Mouse (Mus musculus) MEL (cell line): Measurements from ENCODE around the gene Trim67. TPM values are rescaled to one million over a fixed set of nuclear protein-coding genes. Genes with fewer than 3 reads are reported as not detected.

Source experiments
- DNase-seq: peaks from one replicate; pipeline ENCODE4 v3.0.0; 2011; ENCODE audit warnings: low read depth, low spot score
- H3K27ac ChIP-seq: 2 replicates; pipeline ENCODE4 v1.5.1; 2012; ENCODE audit warnings: low read depth, mild to moderate bottlenecking, control low read depth, low read length, moderate library complexity; ENCODE audit not compliant: control insufficient read depth
- H3K27me3 ChIP-seq, 2 experiments: fragments of 150-350 bp in 1 of 2; sonication (generic) in 1 of 2; 2 replicates each; pipeline ENCODE4 v1.6.1; 2012; ENCODE audit warnings: low read length in 2 of 2, mild to moderate bottlenecking in 2 of 2, improper control_type of control experiment in 1 of 2, moderate library complexity in 1 of 2; ENCODE audit not compliant: insufficient read depth in 2 of 2, control insufficient read depth in 1 of 2
- H3K36me3 ChIP-seq, 2 experiments: 2 replicates each; pipeline ENCODE4 v1.6.1; 2012 to 2014; ENCODE audit warnings: low read length in 2 of 2, improper control_type of control experiment in 1 of 2, inconsistent platforms in 1 of 2, mild to moderate bottlenecking in 1 of 2; ENCODE audit not compliant: insufficient read depth in 2 of 2, control insufficient read depth in 1 of 2
- H3K4me1 ChIP-seq, 2 experiments: fragments of 150-350 bp in 1 of 2; sonication (generic) in 1 of 2; 2 replicates each; pipeline ENCODE4 v1.6.1; 2012; ENCODE audit warnings: low read length in 2 of 2, improper control_type of control experiment in 1 of 2, mild to moderate bottlenecking in 1 of 2; ENCODE audit not compliant: insufficient read depth in 2 of 2, control insufficient read depth in 1 of 2
- H3K4me3 ChIP-seq, 2 experiments: fragments of 150-350 bp in 1 of 2; sonication (generic) in 1 of 2; 2 replicates each; pipeline ENCODE4 v1.5.1; 2012; ENCODE audit warnings: low read depth in 2 of 2, low read length in 2 of 2, mild to moderate bottlenecking in 2 of 2, moderate library complexity in 2 of 2, control low read depth in 1 of 2, improper control_type of control experiment in 1 of 2; ENCODE audit not compliant: control insufficient read depth in 1 of 2, insufficient read depth in 1 of 2
- H3K79me2 ChIP-seq: 2 replicates; pipeline ENCODE4 v1.6.1; 2012; ENCODE audit warnings: mild to moderate bottlenecking, low read length, moderate library complexity; ENCODE audit not compliant: control insufficient read depth, poor library complexity, insufficient read depth
- H3K9ac ChIP-seq: 2 replicates; pipeline ENCODE4 v1.6.1; 2012; ENCODE audit warnings: low read depth, mild to moderate bottlenecking, control low read depth, low read length, moderate library complexity; ENCODE audit not compliant: control insufficient read depth, poor library complexity, severe bottlenecking
- H3K9me3 ChIP-seq: fragments of 150-350 bp; sonication (generic); replicated peaks from 2 replicates; pipeline ENCODE4 v1.6.1; 2012; ENCODE audit warnings: mild to moderate bottlenecking, low read length, improper control_type of control experiment, moderate library complexity; ENCODE audit not compliant: insufficient read depth
- BHLHE40 ChIP-seq: IDR thresholded peaks from 2 replicates; pipeline ENCODE4 v1.6.1; 2012; ENCODE audit warnings: low read depth, mild to moderate bottlenecking, inconsistent platforms, low read length, improper control_type of control experiment, borderline replicate concordance
- ELF1 ChIP-seq: IDR thresholded peaks from 2 replicates; pipeline ENCODE4 v1.6.1; 2014; ENCODE audit warnings: low read depth, mild to moderate bottlenecking, inconsistent platforms, low read length, improper control_type of control experiment, moderate library complexity
- EP300 ChIP-seq, 2 experiments: IDR thresholded peaks; 2 replicates each; pipeline ENCODE4 v1.6.1; 2011; ENCODE audit warnings: improper control_type of control experiment in 2 of 2, low read length in 2 of 2, low read depth in 1 of 2, mild to moderate bottlenecking in 1 of 2
- ETS1 ChIP-seq: IDR thresholded peaks from 2 replicates; pipeline ENCODE4 v1.6.1; 2012; ENCODE audit warnings: low read depth, mild to moderate bottlenecking, inconsistent platforms, low read length, improper control_type of control experiment, moderate library complexity
- GABPA ChIP-seq: IDR thresholded peaks from 2 replicates; pipeline ENCODE4 v1.6.1; 2012; ENCODE audit warnings: low read depth, mild to moderate bottlenecking, inconsistent platforms, low read length, improper control_type of control experiment, moderate library complexity
- GATA1 ChIP-seq: IDR thresholded peaks from 2 replicates; pipeline ENCODE4 v1.6.1; 2011; ENCODE audit warnings: low read depth, low read length, improper control_type of control experiment
- HCFC1 ChIP-seq: IDR thresholded peaks from 2 replicates; pipeline ENCODE4 v1.6.1; 2012; ENCODE audit warnings: low read depth, mild to moderate bottlenecking, inconsistent platforms, low read length, improper control_type of control experiment, moderate library complexity
- MEF2A ChIP-seq: IDR thresholded peaks from 2 replicates; pipeline ENCODE4 v1.6.1; 2014; ENCODE audit warnings: low read depth, mild to moderate bottlenecking, inconsistent platforms, low read length, improper control_type of control experiment; ENCODE audit not compliant: poor library complexity, insufficient replicate concordance, severe bottlenecking; ENCODE audit errors: extremely low read depth
- MYB ChIP-seq: IDR thresholded peaks from 2 replicates; pipeline ENCODE4 v1.6.1; 2011; ENCODE audit warnings: mild to moderate bottlenecking, low read depth, low read length, improper control_type of control experiment
- NELFE ChIP-seq: IDR thresholded peaks from 2 replicates; pipeline ENCODE4 v1.6.1; 2011; ENCODE audit warnings: low read depth, low read length, improper control_type of control experiment
- POLR2AphosphoS2 ChIP-seq: IDR thresholded peaks from 2 replicates; pipeline ENCODE4 v1.6.1; 2011; ENCODE audit warnings: low read length, improper control_type of control experiment
- RAD21 ChIP-seq: IDR thresholded peaks from 2 replicates; pipeline ENCODE4 v1.6.1; 2011; ENCODE audit warnings: mild to moderate bottlenecking, low read depth, low read length, improper control_type of control experiment
- SMC3 ChIP-seq: IDR thresholded peaks from 2 replicates; pipeline ENCODE4 v1.6.1; 2011; ENCODE audit warnings: low read depth, low read length, improper control_type of control experiment
- TBP ChIP-seq: IDR thresholded peaks from 2 replicates; pipeline ENCODE4 v1.8.0; 2011; ENCODE audit warnings: low read depth, low read length, improper control_type of control experiment
- UBTF ChIP-seq: IDR thresholded peaks from 2 replicates; pipeline ENCODE4 v1.6.1; 2012; ENCODE audit warnings: low read depth, mild to moderate bottlenecking, inconsistent platforms, low read length, improper control_type of control experiment, moderate library complexity, borderline replicate concordance; ENCODE audit not compliant: insufficient read depth
- USF1 ChIP-seq: IDR thresholded peaks from 2 replicates; pipeline ENCODE4 v1.6.1; 2014; ENCODE audit warnings: low read depth, mild to moderate bottlenecking, inconsistent platforms, low read length, improper control_type of control experiment, moderate library complexity
- ZNF384 ChIP-seq: IDR thresholded peaks from 2 replicates; pipeline ENCODE4 v1.6.1; 2012; ENCODE audit warnings: low read depth, mild to moderate bottlenecking, inconsistent platforms, low read length, improper control_type of control experiment
- polyA plus RNA-seq, 2 experiments: library from polyadenylated mRNA; stranded (reverse) in 1 of 2; unstranded in 1 of 2; fragments of >175 nt in 1 of 2; fragments of >200 nt in 1 of 2; gene quantifications; 2 replicates each; pipeline versions ENCODE4 v1.2.1 to v1.2.4; 2012; ENCODE audit warnings: low replicate concordance in 2 of 2, low read depth in 1 of 2; ENCODE audit not compliant: insufficient read length in 2 of 2, insufficient read depth in 1 of 2, missing spikeins in 1 of 2
- total RNA-seq: library from RNA; depleted of rRNA; stranded (reverse); fragments of 300-350 nt; gene quantifications from 2 replicates; pipeline ENCODE4 v1.2.3, GENCODE M21; 2012

The Trim67 gene
- total and polyA plus RNA-seq, 3 experiments = 0.06 TPM; not detected in 2

- no peaks in the 10 kb centered on the region; a peak in 1 of 4 replicates for H3K36me3 ChIP-seq
- peaks cover 2% of the 10 kb centered on the region; the same call in 1 of the 2 replicates for H3K79me2 ChIP-seq
- no peak overlapping the region for H3K9ac ChIP-seq
- TF ChIP-seq EP300 (IDR thresholded peaks at IDR 0.05; ENCODE audit: low read depth in 1 of 2, low read length in 2 of 2) = no peak
- peak; percentile 38; the same call in 1 of the 2 replicates for TF ChIP-seq GATA1
- TF ChIP-seq ETS1 = no peak
- TF ChIP-seq NELFE = no peak
- TF ChIP-seq RAD21 = no peak
- TF ChIP-seq UBTF = no peak
- H3K4me1 ChIP-seq = peaks cover 2 to 5% of the 10 kb centered on the region in 2 experiments
- no peak overlapping the region for H3K4me3 ChIP-seq
- DNase-seq = no peak
- no peaks in the 10 kb centered on the region for H3K27me3 ChIP-seq
- H3K9me3 ChIP-seq = no peaks in the 10 kb centered on the region
- H3K27ac ChIP-seq = no peak overlapping the region
These were observed 36.7 kb upstream of the Trim67 start for GRCm38 (mm10) chr8:124756153-124756552.

- Histone ChIP-seq H3K79me2 (peaks cover under 1% of the 10 kb centered on the region; the same call in 1 of the 2 replicates), H3K36me3 (no peaks in the 10 kb centered on the region; a peak in 1 of 4 replicates), H3K4me3 (no peak overlapping the region), H3K4me1 (peaks cover 2 to 3% of the 10 kb centered on the region in 2 experiments), H3K27ac (no peak overlapping the region), H3K27me3 (no peaks in the 10 kb centered on the region), H3K9ac (no peak overlapping the region), H3K9me3 (no peaks in the 10 kb centered on the region)
- TF ChIP-seq ZNF384 (no peak), USF1 (no peak), EP300 (IDR thresholded peaks at IDR 0.05; ENCODE audit: low read depth in 1 of 2, low read length in 2 of 2) (no peak), GABPA (no peak), BHLHE40 (no peak), HCFC1 (no peak), MYB (no peak), SMC3 (no peak), MEF2A (no peak), POLR2AphosphoS2 (no peak), ELF1 (no peak), TBP (no peak)
- no peak for DNase-seq
These were observed 36.3 kb upstream of the Trim67 start for GRCm38 (mm10) chr8:124756601-124757000.
